Mouse (Mus musculus) neural tube, embryonic 12.5 days (tissue): ENCODE measurements around the gene Cacna2d3. TPM values are rescaled to one million over a fixed set of nuclear protein-coding genes. Genes with fewer than 3 reads are reported as not detected.

Experiments used
- ATAC-seq: fragments of 200-750 bp; cut with Nextera tagmentation; 2 replicates; pipeline ENCODE4 v1.8.0; 2017; ENCODE audit warnings: low read depth, mild to moderate bottlenecking, moderate TSS enrichment, moderate library complexity; ENCODE audit not compliant: low FRiP score
- H3K27ac ChIP-seq: fragments of 300-500 bp; sonication (generic); 2 replicates; pipeline ENCODE4 v1.5.1; 2016
- H3K27me3 ChIP-seq: fragments of 300-500 bp; sonication (generic); replicated peaks from 2 replicates; pipeline ENCODE4 v1.6.1; 2016; ENCODE audit warnings: mild to moderate bottlenecking
- H3K36me3 ChIP-seq: fragments of 300-500 bp; sonication (generic); 2 replicates; pipeline ENCODE4 v1.6.1; 2016; ENCODE audit warnings: mild to moderate bottlenecking
- H3K4me1 ChIP-seq: fragments of 300-500 bp; sonication (generic); 2 replicates; pipeline ENCODE4 v1.6.1; 2016
- H3K4me2 ChIP-seq: fragments of 300-500 bp; sonication (generic); replicated peaks from 2 replicates; pipeline ENCODE4 v1.6.1; 2016; ENCODE audit warnings: mild to moderate bottlenecking
- H3K4me3 ChIP-seq: fragments of 300-500 bp; sonication (generic); 2 replicates; pipeline ENCODE4 v1.5.1; 2016
- H3K9ac ChIP-seq: fragments of 300-500 bp; sonication (generic); 2 replicates; pipeline ENCODE4 v1.6.1; 2016; ENCODE audit warnings: mild to moderate bottlenecking
- H3K9me3 ChIP-seq: fragments of 300-500 bp; sonication (generic); 2 replicates; pipeline ENCODE4 v1.6.1; 2016; ENCODE audit warnings: mild to moderate bottlenecking
- WGBS: fragments of 180-500 bp; shearing (Covaris S2); methylation state at CpG from one replicate; pipeline ENCODE4 v1.1.7; 2016; 5-methylcytosine and 5-hydroxymethylcytosine counted together
- polyA plus RNA-seq: library from polyadenylated mRNA; unstranded; fragments of >200 nt; fragmentation: Nextera tagmentation; extraction: Ambion mirVana; gene quantifications from 2 replicates; pipeline ENCODE4 v1.2.1, GENCODE M21; 2016

Cacna2d3 gene
- polyA plus RNA-seq, 1 experiment from 2014 or later, result 34.6 TPM

DNA sequence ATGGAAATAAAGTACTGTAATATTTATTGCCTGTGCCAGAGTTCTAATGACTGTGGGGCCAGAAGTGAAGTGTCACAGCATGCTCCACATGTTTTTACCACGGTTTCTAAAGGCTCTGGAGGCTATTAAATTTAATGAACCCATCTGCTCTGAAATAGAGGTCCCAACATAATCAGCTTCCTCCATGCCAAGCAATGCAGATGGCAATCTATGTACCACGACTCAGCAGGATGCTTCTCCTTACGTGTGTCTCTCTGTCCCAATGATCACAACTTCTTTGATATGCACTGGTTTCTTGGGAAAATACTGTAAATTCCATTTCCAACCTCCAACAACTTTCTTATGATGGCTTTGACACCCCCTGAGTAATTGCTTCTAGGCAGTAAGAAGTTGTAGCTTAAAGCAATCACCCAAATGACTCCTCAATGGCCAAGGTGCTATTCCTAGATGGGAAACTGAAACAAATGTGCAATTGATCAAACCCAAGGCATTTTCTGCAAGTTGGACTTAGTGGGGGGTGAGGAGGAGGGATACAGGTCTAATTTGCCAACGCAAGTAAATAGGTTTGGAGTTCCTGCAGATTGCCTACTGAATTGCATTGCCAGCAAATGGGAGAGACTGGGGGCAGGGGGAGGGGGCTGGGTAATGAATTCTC lies 557.5 kb downstream of the Cacna2d3 start:
- H3K4me2 ChIP-seq, result no peak overlapping the region
- H3K9me3 ChIP-seq, result no peaks in the 10 kb centered on the region
- peaks cover 8% of the 10 kb centered on the region for H3K4me1 ChIP-seq
- H3K27ac ChIP-seq, result no peak overlapping the region
- H3K27me3 ChIP-seq, result no peaks in the 10 kb centered on the region
- no peaks in the 10 kb centered on the region for H3K36me3 ChIP-seq
- ATAC-seq, result no peak
- H3K9ac ChIP-seq, result no peak overlapping the region
- 27% methylated on average over 4 of the region's 4 CpGs for WGBS
- H3K4me3 ChIP-seq, result no peak overlapping the region

DNA sequence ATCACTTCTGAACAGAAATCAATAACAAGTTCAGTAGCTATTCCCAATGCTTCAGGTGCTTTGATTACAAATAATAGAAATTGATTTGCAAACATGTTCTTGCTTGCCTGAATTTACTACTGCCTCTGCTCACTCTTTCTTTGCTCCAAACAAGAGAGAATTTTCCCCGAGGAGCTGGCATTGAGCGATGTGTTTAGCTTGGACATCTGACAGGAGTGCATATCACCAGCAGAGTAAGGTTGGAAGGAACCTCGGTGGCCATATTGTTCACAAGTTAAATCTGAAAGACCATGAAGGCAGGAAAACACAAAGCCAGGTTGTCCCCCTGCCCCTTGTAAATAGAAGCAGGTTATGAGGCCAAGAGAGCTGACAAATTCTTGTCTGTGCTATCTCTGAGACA lies 561.9 kb downstream of the Cacna2d3 start:
- H3K27me3 ChIP-seq, result no peaks in the 10 kb centered on the region
- no peak for ATAC-seq

DNA sequence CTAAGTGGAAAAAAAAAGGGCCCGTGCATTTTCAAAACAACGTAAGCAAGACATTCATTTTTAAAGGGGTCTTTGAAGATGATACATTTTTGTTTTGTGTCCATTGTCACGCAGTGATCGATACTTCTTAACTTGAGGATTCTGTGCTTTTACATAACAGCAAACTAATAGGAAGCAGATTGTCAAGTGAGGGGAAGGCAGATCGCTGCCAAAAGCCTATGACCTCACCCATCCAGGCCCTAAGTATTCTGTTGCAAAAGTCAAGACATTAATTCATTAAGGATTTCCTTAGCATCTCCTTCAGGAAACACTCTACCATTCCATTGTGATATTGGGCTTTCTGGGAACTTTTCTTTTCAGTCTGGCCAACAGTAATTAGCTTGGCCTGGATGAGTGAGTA lies 564.6 kb downstream of the Cacna2d3 start:
- Histone ChIP-seq H3K4me1 (no peaks in the 10 kb centered on the region), H3K27me3 (no peaks in the 10 kb centered on the region), H3K9me3 (no peaks in the 10 kb centered on the region), H3K4me2 (no peak overlapping the region), H3K27ac (no peak overlapping the region), H3K36me3 (no peaks in the 10 kb centered on the region), H3K4me3 (no peak overlapping the region), H3K9ac (no peak overlapping the region)
- no peak for ATAC-seq
- 96% methylated on average over 5 of the region's 5 CpGs for WGBS

More for the DNA sequence above, 561.9 kb downstream of the Cacna2d3 start:
- H3K36me3 ChIP-seq, result no peaks in the 10 kb centered on the region
- H3K4me2 ChIP-seq, result no peak overlapping the region
- no peak overlapping the region for H3K4me3 ChIP-seq
- H3K9ac ChIP-seq, result no peak overlapping the region
- WGBS, result 89% methylated on average over 3 of the region's 3 CpGs
- no peaks in the 10 kb centered on the region for H3K9me3 ChIP-seq
- H3K27ac ChIP-seq, result no peak overlapping the region
- peaks cover 8% of the 10 kb centered on the region for H3K4me1 ChIP-seq

DNA sequence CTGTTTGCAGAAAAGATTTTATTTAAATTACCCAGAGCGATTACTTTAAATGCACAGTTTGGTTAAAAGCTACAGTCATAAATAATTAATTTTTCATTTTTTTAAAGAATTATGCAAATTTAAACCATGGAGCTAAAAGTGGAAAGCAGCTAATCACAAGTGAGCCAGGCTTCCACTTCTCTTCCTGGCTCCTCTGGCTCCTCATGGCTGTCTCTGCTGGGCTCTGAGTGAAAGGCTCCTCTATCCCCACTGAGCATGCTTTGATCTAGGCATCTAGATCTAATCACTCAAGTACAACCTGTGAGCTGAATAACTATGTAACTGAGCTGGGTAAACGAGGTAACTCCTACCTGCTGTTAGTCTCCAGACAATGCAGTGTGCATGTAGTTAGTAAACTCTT lies 577.5 kb downstream of the Cacna2d3 start:
- no peak for ATAC-seq
- no peak overlapping the region for H3K4me2 ChIP-seq
- H3K4me3 ChIP-seq, result no peak overlapping the region
- no peaks in the 10 kb centered on the region for H3K9me3 ChIP-seq
- no peaks in the 10 kb centered on the region for H3K4me1 ChIP-seq
- WGBS, result 63% methylated on average over 2 of the region's 2 CpGs
- H3K27me3 ChIP-seq, result no peaks in the 10 kb centered on the region
- no peaks in the 10 kb centered on the region for H3K36me3 ChIP-seq
- H3K9ac ChIP-seq, result no peak overlapping the region
- no peak overlapping the region for H3K27ac ChIP-seq

DNA sequence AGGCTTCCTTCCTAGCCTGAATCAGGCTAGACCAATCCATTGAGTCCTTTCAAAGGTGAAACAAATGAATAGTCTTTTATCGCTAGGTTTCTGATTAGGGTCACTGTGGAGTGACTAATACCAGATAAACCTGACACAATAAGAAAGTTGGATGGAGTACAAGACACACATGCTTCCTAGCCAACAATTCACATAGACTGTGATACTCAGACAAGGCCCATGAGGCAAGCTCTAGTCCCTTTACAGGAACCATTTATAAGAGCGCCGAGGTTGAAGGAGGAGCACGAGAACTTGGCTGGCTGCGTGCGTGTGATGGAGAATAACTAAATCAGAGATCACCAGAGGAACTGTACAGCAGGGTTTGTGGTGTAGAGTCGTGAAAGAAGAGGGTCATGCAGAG lies 584.0 kb downstream of the Cacna2d3 start:
- H3K4me3 ChIP-seq, result no peak overlapping the region
- no peak overlapping the region for H3K27ac ChIP-seq
- H3K9ac ChIP-seq, result no peak overlapping the region
- no peak for ATAC-seq
- no peaks in the 10 kb centered on the region for H3K9me3 ChIP-seq
- 91% methylated on average over 7 of the region's 7 CpGs for WGBS
- no peaks in the 10 kb centered on the region for H3K4me1 ChIP-seq
- no peak overlapping the region for H3K4me2 ChIP-seq
- no peaks in the 10 kb centered on the region for H3K36me3 ChIP-seq
- no peaks in the 10 kb centered on the region for H3K27me3 ChIP-seq

DNA sequence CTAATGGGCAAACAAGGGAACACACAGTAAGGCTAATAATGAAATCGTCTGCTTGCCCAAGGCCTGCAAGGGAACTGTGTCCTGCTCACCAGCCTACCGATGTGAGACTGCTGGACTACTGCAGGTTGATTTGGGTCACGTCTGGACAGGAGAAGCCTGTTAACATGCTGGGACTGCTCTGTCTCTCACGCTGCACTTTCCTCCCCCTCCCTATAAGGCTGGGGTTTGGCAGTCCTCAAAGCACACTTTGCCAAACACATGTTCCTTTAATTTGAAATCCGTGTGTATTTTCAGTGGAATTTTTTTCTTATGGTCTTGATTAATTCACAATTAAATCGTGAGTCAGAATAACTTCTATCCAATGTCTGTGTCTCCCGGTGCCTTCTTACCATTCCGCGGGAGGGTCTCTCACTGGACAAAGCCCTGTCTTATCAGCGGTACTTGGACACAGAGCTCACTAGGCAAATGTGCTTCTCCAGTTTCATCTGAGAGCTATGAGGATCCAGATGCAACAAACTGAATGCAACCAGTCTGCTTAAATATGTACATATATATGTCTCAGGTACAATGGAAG lies 584.6 kb downstream of the Cacna2d3 start:
- no peaks in the 10 kb centered on the region for H3K4me1 ChIP-seq
- no peak overlapping the region for H3K9ac ChIP-seq
- H3K36me3 ChIP-seq, result no peaks in the 10 kb centered on the region
- H3K4me2 ChIP-seq, result no peak overlapping the region
- H3K27me3 ChIP-seq, result no peaks in the 10 kb centered on the region
- H3K9me3 ChIP-seq, result no peaks in the 10 kb centered on the region
- no peak overlapping the region for H3K4me3 ChIP-seq
- ATAC-seq, result no peak
- 90% methylated on average over 10 of the region's 10 CpGs for WGBS
- no peak overlapping the region for H3K27ac ChIP-seq

DNA sequence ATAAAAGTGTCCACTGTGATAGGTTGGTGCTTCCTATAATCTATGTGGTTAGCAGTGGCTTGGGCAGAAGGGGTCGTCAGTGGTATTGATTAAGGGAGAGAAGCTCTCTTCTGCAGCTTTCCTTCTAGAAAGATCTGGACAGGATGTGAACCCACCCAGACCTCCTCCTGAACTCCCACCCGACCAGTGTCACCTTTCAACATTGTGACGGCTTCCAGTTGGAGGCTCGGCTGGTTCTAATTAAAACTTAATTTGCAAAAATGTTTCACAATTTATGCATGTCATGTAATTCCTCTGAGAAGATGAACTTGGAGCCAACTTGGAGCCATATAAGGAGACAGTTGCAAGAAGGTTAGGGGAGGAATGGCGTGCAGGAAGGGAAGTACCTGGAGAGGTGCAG lies 586.8 kb downstream of the Cacna2d3 start:
- H3K27ac ChIP-seq, result no peak overlapping the region
- no peaks in the 10 kb centered on the region for H3K36me3 ChIP-seq
- H3K9ac ChIP-seq, result no peak overlapping the region
- no peaks in the 10 kb centered on the region for H3K9me3 ChIP-seq
- no peak overlapping the region for H3K4me2 ChIP-seq
- H3K27me3 ChIP-seq, result no peaks in the 10 kb centered on the region
- no peaks in the 10 kb centered on the region for H3K4me1 ChIP-seq
- ATAC-seq, result no peak
- WGBS, result 88% methylated on average over 5 of the region's 5 CpGs
- no peak overlapping the region for H3K4me3 ChIP-seq

DNA sequence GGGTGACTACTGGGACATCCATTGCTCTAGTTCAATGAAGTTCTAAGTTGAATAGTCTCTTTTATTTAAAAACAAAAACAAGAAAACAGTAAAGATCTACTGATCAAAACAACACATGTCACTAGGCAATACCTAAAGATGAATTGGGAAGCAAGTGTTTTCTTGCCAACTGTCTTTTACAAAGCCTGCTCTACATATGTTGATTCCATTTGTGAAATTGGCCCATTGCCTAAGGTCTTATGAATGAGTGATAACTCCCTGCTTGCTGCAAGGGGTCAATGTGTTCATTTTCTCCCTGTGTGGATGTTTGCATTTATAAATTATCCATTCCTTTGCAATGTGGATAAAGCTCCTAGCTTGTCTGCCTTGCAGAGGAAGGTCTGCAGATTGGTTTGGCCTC lies 591.2 kb downstream of the Cacna2d3 start:
- no peak overlapping the region for H3K4me3 ChIP-seq
- no peaks in the 10 kb centered on the region for H3K36me3 ChIP-seq
- no peaks in the 10 kb centered on the region for H3K4me1 ChIP-seq
- ATAC-seq, result no peak
- no peaks in the 10 kb centered on the region for H3K9me3 ChIP-seq
- H3K27me3 ChIP-seq, result no peaks in the 10 kb centered on the region
- H3K27ac ChIP-seq, result no peak overlapping the region
- no peak overlapping the region for H3K4me2 ChIP-seq
- H3K9ac ChIP-seq, result no peak overlapping the region

DNA sequence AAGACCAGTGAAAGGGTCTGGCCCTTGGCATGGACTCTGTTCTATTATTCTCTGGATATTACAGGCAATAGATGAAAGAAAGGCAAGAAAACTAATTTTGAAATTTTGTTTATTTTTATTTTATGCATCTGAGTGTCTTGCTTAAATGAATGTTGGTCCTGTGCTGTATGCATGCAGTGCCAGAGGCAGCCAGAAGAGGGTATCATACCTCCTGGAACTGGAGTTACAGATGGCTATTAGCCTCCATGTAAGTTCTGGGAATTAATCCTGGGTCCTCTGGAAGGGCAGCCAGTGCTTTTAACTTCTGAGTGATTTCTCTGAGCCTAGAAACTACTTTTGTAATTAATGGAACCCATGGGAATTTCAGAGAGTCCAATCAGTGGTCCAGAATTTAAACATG lies 597.8 kb downstream of the Cacna2d3 start:
- Histone ChIP-seq H3K36me3 (no peaks in the 10 kb centered on the region), H3K4me1 (no peaks in the 10 kb centered on the region), H3K27me3 (no peaks in the 10 kb centered on the region), H3K9ac (no peak overlapping the region), H3K9me3 (no peaks in the 10 kb centered on the region), H3K4me2 (no peak overlapping the region), H3K27ac (no peak overlapping the region), H3K4me3 (no peak overlapping the region)
- ATAC-seq, result no peak

DNA sequence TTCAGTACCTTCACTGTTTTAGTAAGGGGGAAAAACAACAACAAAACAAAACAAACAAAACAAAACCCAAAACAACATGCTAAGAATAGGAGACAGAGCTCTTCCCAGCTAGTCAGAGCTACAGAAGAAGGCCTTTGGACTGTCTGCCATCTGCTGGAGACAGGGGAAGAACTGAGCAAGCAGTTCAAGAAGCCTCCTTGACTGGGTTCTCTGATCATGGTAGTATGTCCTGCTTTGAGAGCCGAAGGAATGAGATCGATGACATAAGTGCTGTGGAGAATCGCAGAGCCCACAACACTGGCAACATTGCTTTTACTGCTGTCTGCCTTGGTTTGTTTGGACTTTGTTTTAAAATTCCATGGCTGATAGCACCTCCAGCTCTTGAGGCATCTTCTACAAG lies 598.9 kb downstream of the Cacna2d3 start:
- no peaks in the 10 kb centered on the region for H3K36me3 ChIP-seq
- no peaks in the 10 kb centered on the region for H3K9me3 ChIP-seq
- no peak overlapping the region for H3K27ac ChIP-seq
- H3K4me3 ChIP-seq, result no peak overlapping the region
- ATAC-seq, result no peak
- H3K4me1 ChIP-seq, result no peaks in the 10 kb centered on the region
- 97% methylated on average over 3 of the region's 3 CpGs for WGBS
- H3K4me2 ChIP-seq, result no peak overlapping the region
- H3K9ac ChIP-seq, result no peak overlapping the region
- no peaks in the 10 kb centered on the region for H3K27me3 ChIP-seq

DNA sequence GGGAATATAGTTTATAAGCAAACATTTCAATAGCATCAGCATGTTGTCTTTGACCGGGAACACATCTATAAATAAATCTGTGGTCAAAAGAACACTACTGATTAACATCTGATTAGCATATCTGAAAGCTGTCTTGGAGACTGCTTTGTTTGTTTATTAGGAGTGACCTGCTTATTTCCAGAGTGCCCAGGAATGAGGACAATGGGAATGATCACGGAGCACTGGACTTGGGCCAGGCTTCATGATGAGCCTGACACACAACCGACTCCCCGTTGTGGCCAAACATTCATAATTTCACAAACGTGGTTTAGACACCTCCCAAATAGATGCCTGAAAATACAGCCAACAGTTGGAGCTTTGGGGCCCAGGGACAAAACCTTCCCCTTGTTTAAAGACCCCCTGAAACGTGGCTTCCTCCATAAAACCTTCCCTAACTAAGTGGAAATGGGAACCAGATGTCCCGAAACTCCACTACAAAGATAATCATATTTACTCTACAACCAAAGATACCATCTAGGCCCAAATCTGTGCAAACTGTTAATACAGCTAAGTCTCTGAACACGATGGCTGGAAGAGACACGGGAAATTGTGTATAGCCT lies 607.7 kb downstream of the Cacna2d3 start:
- H3K27ac ChIP-seq, result no peak overlapping the region
- ATAC-seq, result peak; percentile 71; the same call in 1 of the 2 replicates
- no peaks in the 10 kb centered on the region for H3K27me3 ChIP-seq
- no peak overlapping the region for H3K4me3 ChIP-seq
- H3K4me2 ChIP-seq, result peak overlapping the region; percentile 28; the same call in 1 of the 2 replicates
- no peak overlapping the region for H3K9ac ChIP-seq
- WGBS, result 35% methylated on average over 9 of the region's 9 CpGs
- H3K4me1 ChIP-seq, result peaks cover 24% of the 10 kb centered on the region
- peaks cover 6% of the 10 kb centered on the region; the same call in 1 of the 2 replicates for H3K9me3 ChIP-seq
- no peaks in the 10 kb centered on the region for H3K36me3 ChIP-seq

DNA sequence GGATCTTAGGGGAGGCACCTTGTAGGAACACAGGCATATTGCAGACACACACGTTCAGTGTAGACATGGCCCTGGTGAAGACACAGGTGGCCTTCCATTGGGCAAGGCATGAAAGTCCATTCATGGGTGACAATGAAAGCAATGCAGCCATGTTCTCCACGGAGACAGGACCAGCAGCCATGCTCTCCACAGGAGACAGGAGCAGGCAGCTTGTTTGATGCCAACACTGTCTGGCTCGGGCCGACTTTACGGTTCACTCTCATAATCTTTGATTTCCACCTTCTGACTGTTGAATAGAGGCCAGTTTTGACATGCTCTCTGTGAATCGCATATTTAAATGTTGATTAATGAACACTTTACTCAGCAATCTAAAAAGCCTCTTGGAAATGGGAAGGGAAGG lies 610.0 kb downstream of the Cacna2d3 start:
- no peak for ATAC-seq
- H3K36me3 ChIP-seq, result no peaks in the 10 kb centered on the region
- peaks cover 24% of the 10 kb centered on the region for H3K4me1 ChIP-seq
- no peak overlapping the region for H3K4me3 ChIP-seq
- H3K9ac ChIP-seq, result no peak overlapping the region
- H3K9me3 ChIP-seq, result peaks cover 6% of the 10 kb centered on the region; the same call in 1 of the 2 replicates
- H3K27me3 ChIP-seq, result no peaks in the 10 kb centered on the region
- H3K27ac ChIP-seq, result no peak overlapping the region
- H3K4me2 ChIP-seq, result no peak overlapping the region
- WGBS, result 71% methylated on average over 6 of the region's 6 CpGs
